ENCODE assay signal across 14 mouse cellular contexts in the genomic region with DNA sequence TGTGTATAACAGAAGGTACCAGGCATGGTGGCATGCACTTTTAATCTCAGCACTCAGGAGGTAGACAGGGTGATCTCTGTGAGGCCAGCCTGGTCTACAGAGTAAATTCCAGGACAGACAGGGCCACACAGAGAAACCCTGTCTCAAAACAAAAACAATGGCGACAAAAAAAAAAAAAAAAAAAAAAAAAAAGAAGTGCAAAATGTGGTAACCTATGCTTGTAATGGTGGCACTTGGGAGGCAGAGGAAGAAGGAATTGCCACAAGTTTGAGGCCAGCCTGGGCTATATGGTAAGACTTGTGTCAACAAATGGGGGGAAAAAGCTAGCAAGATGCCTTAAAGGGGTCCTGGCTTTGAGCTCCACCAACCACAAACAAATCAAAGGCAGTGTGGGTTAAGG.
"Had no signal": no experiment of that assay in that cellular context is flagged by ENCODE, and none has a peak within 500 bp of the region (broad histone marks: within the 10 kb centered on the region; RNA-seq: fewer than 3 reads in every experiment).

No protein-coding gene starts in this region.

- H3K27me3 ChIP-seq: neural tube, embryonic 12.5 days; stomach, embryonic 15.5 days had no signal

- H3K9me3 ChIP-seq: midbrain, embryonic 10.5 days; midbrain, embryonic 12.5 days; neural tube, embryonic 12.5 days; stomach, embryonic 15.5 days had no signal

- H3K4me1 ChIP-seq: stomach, embryonic 15.5 days had no signal

- H3K4me3 ChIP-seq: midbrain, embryonic 12.5 days; neural tube, embryonic 12.5 days; stomach, embryonic 15.5 days had no signal

- H3K36me3 ChIP-seq: midbrain, embryonic 10.5 days; midbrain, embryonic 12.5 days; neural tube, embryonic 12.5 days; stomach, embryonic 15.5 days had no signal

- DNase-seq: lung, adult 18-20 months; lung, embryonic 14.5 days; lung, postnatal 4 days; midbrain, embryonic 14.5 days; retina, postnatal 1 day; right cerebral cortex, adult 18-20 months; right cerebral cortex, postnatal 25 days; thymus, adult 2 months; thymus, postnatal 25 days; thymus, postnatal 4 days had no signal

- H3K9ac ChIP-seq: lung, embryonic 14.5 days; midbrain, embryonic 12.5 days; neural tube, embryonic 12.5 days; stomach, embryonic 15.5 days had no signal
